Mouse (Mus musculus) testis, adult 10 weeks (tissue): Measurements from ENCODE around the gene Plpp1. TPM values are rescaled to one million over a fixed set of nuclear protein-coding genes. Genes with fewer than 3 reads are reported as not detected.

ENCODE experiments used
- polyA plus RNA-seq: library from polyadenylated mRNA; stranded (reverse); fragments of 350-450 nt; fragmentation: Illumina TruSeq; extraction: RNeasy Lipid Tissue Mini Kit (QIAGEN cat#74804); gene quantifications from one replicate; pipeline ENCODE4 v1.2.3, GENCODE M21; 2014; ENCODE audit warnings: low read depth, low replicate concordance

Plpp1 gene
- polyA plus RNA-seq, result 152 TPM

GRCm38 (mm10) chr13:112800597-112801380 lies at the start of gene Plpp1:
Gene Plpp1, plus strand, starts transcription at chr13:112800792.

Other genes with a start within 250 kb of the Plpp1 start
- 0.48 TPM for gene Il31ra, start 206.4 kb upstream of the Plpp1 start, polyA plus RNA-seq
- gene Ddx4, start 148.3 kb upstream of the Plpp1 start, polyA plus RNA-seq, result 850 TPM
- 56.6 TPM for gene Slc38a9, start 140.0 kb upstream of the Plpp1 start, polyA plus RNA-seq
- 190 TPM for gene Mtrex, start 126.6 kb downstream of the Plpp1 start, polyA plus RNA-seq
- 47.2 TPM for gene Dhx29, start 126.7 kb downstream of the Plpp1 start, polyA plus RNA-seq
- 0.99 TPM for gene Ccno, start 187.0 kb downstream of the Plpp1 start, polyA plus RNA-seq
- gene Mcidas, start 193.1 kb downstream of the Plpp1 start, polyA plus RNA-seq, result 0.11 TPM
- 1.1 TPM for gene Cdc20b, start 234.3 kb downstream of the Plpp1 start, polyA plus RNA-seq
- gene Gpx8, start 245.6 kb downstream of the Plpp1 start, polyA plus RNA-seq, result 13.1 TPM